Mouse (Mus musculus) embryonic facial prominence, embryonic 13.5 days (tissue): ENCODE measurements around the gene Sprr1a. TPM values are rescaled to one million over a fixed set of nuclear protein-coding genes. Genes with fewer than 3 reads are reported as not detected.
"Not testable (repeated sequence)": the region's sequence is repeated elsewhere in the genome, so short reads cannot be mapped to it uniquely, and the experiment has no call there.

Experiments
- ATAC-seq: fragments of 200-750 bp; cut with Nextera tagmentation; 2 replicates; pipeline ENCODE4 v1.8.0; 2017; ENCODE audit warnings: low read depth; ENCODE audit not compliant: insufficient number of reproducible peaks, insufficient read depth, low FRiP score, low TSS enrichment
- H3K27ac ChIP-seq: fragments of 300-500 bp; sonication (generic); 2 replicates; pipeline ENCODE4 v1.5.1; 2015; ENCODE audit warnings: moderate library complexity, mild to moderate bottlenecking, inconsistent platforms
- H3K27me3 ChIP-seq: fragments of 300-500 bp; sonication (generic); 2 replicates; pipeline ENCODE4 v1.6.1; 2015; ENCODE audit warnings: mild to moderate bottlenecking, inconsistent platforms
- H3K36me3 ChIP-seq: fragments of 300-500 bp; sonication (generic); 2 replicates; pipeline ENCODE4 v1.6.1; 2015; ENCODE audit warnings: mild to moderate bottlenecking, inconsistent platforms
- H3K4me1 ChIP-seq: fragments of 300-500 bp; sonication (generic); 2 replicates; pipeline ENCODE4 v1.6.1; 2015; ENCODE audit warnings: inconsistent platforms
- H3K4me2 ChIP-seq: fragments of 300-500 bp; sonication (generic); 2 replicates; pipeline ENCODE4 v1.6.1; 2015; ENCODE audit warnings: moderate library complexity, mild to moderate bottlenecking, inconsistent platforms
- H3K4me3 ChIP-seq: fragments of 300-500 bp; sonication (generic); 2 replicates; pipeline ENCODE4 v1.5.1; 2015; ENCODE audit warnings: mild to moderate bottlenecking, inconsistent platforms
- H3K9ac ChIP-seq: fragments of 300-500 bp; sonication (generic); 2 replicates; pipeline ENCODE4 v1.6.1; 2015; ENCODE audit warnings: mild to moderate bottlenecking, inconsistent platforms
- H3K9me3 ChIP-seq: fragments of 300-500 bp; sonication (generic); 2 replicates; pipeline ENCODE4 v1.6.1; 2016; ENCODE audit warnings: inconsistent platforms
- WGBS: fragments of 180-500 bp; shearing (Covaris S2); methylation state at CpG from one replicate; pipeline ENCODE4 v1.1.7; 2015; ENCODE audit warnings: mixed read lengths; 5-methylcytosine and 5-hydroxymethylcytosine counted together
- polyA plus RNA-seq: library from polyadenylated mRNA; unstranded; fragments of >200 nt; fragmentation: Nextera tagmentation; extraction: Ambion mirVana; gene quantifications from 2 replicates; pipeline ENCODE4 v1.2.1, GENCODE M21; 2015

Sprr1a gene
- 21.6 and 26.7 TPM in 2 replicates for polyA plus RNA-seq

DNA sequence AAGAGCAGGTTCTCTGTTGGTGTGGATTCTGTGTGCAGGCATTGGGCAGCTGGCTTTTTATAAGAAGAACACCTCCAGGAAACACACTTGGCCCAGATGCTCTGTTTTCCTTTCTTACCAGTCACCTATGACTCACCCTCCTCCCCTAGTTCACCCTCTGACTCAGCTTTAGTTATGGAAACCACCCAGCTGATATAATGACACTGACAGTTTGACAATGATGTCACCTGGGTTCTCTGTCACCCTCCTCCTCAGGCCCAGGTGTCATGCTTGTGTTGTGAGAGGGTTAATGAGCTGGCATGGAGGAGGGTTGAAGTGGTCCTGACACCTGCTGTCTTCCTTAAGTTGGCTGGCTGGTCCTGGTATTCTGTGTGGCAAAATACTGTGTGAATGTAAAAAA lies at the start of gene Sprr1a:
Sprr1a (minus strand) TSS at position 33 of the 400 bp plus-strand sequence.
- Histone ChIP-seq H3K27me3 (no peaks in the 10 kb centered on the region), H3K4me1 (no peaks in the 10 kb centered on the region), H3K4me2 (no peak within 1 kb of the TSS), H3K9me3 (no peaks in the 10 kb centered on the region), H3K9ac (no peak within 1 kb of the TSS), H3K4me3 (no peak within 1 kb of the TSS), H3K36me3 (no peaks in the 10 kb centered on the region), H3K27ac (0 out of 2 replicates have a peak within 1 kb of the TSS, but pooled peaks have one; percentile 2)
- no peak for ATAC-seq

DNA sequence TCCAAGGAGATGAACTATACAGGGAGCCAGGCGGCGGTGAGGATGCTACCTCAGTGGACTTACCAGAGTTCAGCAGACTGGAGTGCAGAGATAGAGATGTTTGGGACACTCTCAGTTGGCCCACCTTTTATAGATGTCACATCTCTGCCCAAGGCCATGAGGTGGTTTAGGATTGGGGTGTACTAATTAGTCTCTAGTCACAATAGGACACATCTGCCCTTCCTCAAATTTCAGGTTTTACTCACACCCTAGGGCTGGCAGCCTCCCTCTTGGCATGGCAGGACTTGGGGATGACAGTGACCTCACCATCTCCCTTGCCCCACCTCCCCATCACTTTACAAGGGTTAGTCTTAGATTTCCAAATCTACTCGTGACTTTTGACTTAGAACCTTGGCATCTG lies 48.7 kb upstream of the Sprr1a start, which contains the start of gene 2310046K23Rik:
2310046K23Rik (minus strand) TSS at position 101 of the 400 bp plus-strand sequence.
- Histone ChIP-seq H3K27ac (no peak within 1 kb of the TSS), H3K4me1 (no peaks in the 10 kb centered on the region), H3K4me2 (no peak within 1 kb of the TSS), H3K27me3 (no peaks in the 10 kb centered on the region), H3K9me3 (no peaks in the 10 kb centered on the region), H3K9ac (no peak within 1 kb of the TSS), H3K36me3 (no peaks in the 10 kb centered on the region), H3K4me3 (no peak within 1 kb of the TSS)
- WGBS, result 88% methylated on average over 3 of the region's 3 CpGs
- no peak for ATAC-seq

DNA sequence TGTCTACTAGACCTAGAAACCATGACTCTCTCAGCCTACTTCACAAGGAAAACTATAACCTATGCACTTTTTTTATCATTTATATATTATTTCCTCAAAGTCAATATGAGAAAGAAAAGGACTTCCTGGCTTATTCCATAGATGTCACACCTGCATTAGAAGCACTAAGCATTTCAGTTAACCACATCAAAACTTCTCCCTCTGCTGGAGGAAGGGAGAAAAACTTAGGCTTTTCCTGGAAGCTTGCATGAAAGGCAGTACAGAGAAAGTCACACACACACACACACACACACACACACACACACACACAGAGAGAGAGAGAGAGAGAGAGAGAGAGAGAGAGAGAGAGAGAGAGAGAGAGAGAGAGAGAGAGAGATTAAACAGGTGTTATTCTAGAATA lies 26.6 kb upstream of the Sprr1a start:
- ATAC-seq, result no peak
- H3K9ac ChIP-seq, result no peak overlapping the region

DNA sequence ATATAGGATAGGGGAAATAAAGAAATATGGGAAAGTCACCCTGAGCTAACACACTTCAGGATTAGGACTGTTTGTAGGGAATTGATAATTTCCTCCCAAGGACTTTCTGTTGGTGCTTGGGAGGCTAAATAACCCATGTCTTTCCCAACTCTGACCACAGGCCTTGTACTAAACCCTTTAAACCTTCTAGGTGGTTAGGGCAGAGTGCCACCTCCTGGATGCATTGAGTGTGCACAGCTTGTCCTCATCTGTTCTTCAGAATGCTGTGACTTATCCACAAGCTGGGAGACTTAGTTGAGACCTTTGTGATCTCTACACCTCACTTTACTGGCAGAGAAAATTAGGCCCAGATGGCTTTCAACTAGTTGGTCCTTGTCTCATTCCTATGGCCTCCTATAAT lies 25.1 kb upstream of the Sprr1a start:
- Histone ChIP-seq H3K27ac (no peak overlapping the region), H3K4me3 (no peak overlapping the region), H3K36me3 (no peaks in the 10 kb centered on the region), H3K27me3 (no peaks in the 10 kb centered on the region), H3K9ac (no peak overlapping the region), H3K4me1 (no peaks in the 10 kb centered on the region), H3K4me2 (no peak overlapping the region), H3K9me3 (no peaks in the 10 kb centered on the region)
- no peak for ATAC-seq

More for the DNA sequence above, 26.6 kb upstream of the Sprr1a start:
- Histone ChIP-seq H3K4me3 (no peak overlapping the region), H3K4me1 (no peaks in the 10 kb centered on the region), H3K27me3 (no peaks in the 10 kb centered on the region), H3K36me3 (no peaks in the 10 kb centered on the region), H3K4me2 (no peak overlapping the region), H3K27ac (no peak overlapping the region), H3K9me3 (no peaks in the 10 kb centered on the region)

DNA sequence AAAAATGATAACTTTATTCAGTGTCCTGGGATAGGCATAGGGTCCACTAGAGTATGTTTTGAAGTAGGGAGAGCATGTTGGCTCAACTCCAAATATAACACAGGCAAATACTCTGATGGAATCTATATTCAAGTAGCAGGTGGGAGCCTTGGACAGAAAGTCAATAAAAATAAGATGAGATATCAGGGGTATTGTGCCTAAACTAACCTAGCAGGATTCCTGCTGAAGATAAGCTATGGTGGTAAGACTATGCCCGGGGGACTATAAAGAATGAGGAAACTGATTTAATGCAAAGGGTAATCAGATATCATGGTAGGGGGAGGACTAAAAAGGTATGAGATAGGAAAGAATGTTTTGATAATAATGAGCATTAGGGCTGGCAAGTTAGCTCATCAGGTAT lies 22.5 kb upstream of the Sprr1a start:
- Histone ChIP-seq H3K36me3 (no peaks in the 10 kb centered on the region), H3K4me1 (no peaks in the 10 kb centered on the region), H3K4me3 (no peak overlapping the region), H3K27ac (no peak overlapping the region), H3K9ac (no peak overlapping the region), H3K4me2 (no peak overlapping the region), H3K9me3 (no peaks in the 10 kb centered on the region), H3K27me3 (no peaks in the 10 kb centered on the region)
- ATAC-seq, result no peak
- WGBS, result 88% methylated on average over 1 of the region's 1 CpGs

DNA sequence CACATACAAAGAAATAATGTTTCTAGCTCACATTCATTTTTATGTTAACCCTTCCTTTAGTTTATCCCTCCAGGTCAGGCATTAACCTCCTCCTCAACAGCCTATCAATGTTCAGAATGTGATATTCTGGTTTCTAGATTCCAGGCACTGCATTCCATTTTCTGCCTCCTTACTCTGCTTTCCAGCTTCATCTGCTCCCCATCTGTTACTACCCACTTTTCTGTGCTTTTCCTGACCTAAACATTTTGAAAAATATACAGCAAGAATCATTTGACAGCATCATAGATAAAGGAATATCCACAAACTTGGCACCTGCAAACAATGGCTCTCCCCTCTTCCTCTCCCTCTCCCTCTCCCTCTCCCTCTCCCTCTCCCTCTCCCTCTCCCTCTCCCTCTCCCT lies 17.8 kb upstream of the Sprr1a start:
- Histone ChIP-seq H3K27me3 (no peaks in the 10 kb centered on the region), H3K4me1 (no peaks in the 10 kb centered on the region), H3K4me3 (no peak overlapping the region), H3K27ac (no peak overlapping the region), H3K36me3 (no peaks in the 10 kb centered on the region), H3K4me2 (no peak overlapping the region), H3K9ac (no peak overlapping the region), H3K9me3 (no peaks in the 10 kb centered on the region)
- ATAC-seq, result no peak

DNA sequence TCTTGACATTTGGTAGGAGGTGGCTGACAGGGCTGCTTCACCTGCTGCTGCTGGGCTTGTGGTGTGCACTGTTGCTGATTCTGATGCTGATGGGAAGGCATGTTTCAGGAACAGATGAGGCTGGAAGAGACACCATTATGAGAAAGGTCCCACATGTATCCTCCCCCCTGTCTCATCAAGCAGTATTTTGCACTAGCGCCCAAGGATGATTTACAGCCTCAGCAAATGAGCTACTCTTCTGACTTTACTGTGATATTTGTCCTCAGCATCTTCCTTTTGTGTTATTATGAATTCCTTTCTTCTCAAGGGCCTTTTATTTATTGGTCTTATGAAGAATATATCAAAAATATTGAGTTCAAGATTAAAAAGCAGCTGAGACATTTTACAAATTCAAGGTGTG lies 14.7 kb upstream of the Sprr1a start, which contains the start of gene Sprr4:
Sprr4 (minus strand) TSS at position 101 of the 400 bp plus-strand sequence.
- H3K27me3 ChIP-seq, result no peaks in the 10 kb centered on the region
- no peak within 1 kb of the TSS for H3K4me2 ChIP-seq
- no peaks in the 10 kb centered on the region for H3K36me3 ChIP-seq
- H3K9ac ChIP-seq, result no peak within 1 kb of the TSS
- no peak within 1 kb of the TSS for H3K27ac ChIP-seq
- WGBS, result 92% methylated on average over 1 of the region's 1 CpGs
- H3K4me3 ChIP-seq, result no peak within 1 kb of the TSS
- no peaks in the 10 kb centered on the region for H3K4me1 ChIP-seq
- ATAC-seq, result no peak
- H3K9me3 ChIP-seq, result no peaks in the 10 kb centered on the region

DNA sequence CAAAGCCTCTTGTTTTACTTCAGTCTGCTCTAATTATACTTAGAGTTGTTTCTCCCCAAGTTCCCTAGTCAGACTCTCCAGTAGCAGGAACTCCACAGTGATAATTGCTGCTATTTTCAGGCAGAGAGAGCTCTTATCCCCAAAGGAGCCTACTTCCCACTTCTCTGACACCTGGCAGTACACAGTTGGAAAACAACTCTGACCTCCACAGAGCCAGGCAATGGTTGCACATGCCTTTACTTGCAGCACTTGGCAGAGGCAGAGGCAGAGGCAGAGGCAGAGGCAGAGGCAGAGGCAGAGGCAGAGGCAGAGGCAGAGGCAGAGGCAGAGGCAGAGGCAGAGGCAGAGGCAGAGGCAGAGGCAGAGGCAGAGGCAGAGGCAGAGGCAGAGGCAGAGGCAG lies 4.6 kb upstream of the Sprr1a start:
- not testable (repeated sequence) for H3K27me3 ChIP-seq, ATAC-seq, H3K4me1 ChIP-seq, H3K4me2 ChIP-seq, H3K9ac ChIP-seq, H3K4me3 ChIP-seq, H3K9me3 ChIP-seq, H3K36me3 ChIP-seq, H3K27ac ChIP-seq

DNA sequence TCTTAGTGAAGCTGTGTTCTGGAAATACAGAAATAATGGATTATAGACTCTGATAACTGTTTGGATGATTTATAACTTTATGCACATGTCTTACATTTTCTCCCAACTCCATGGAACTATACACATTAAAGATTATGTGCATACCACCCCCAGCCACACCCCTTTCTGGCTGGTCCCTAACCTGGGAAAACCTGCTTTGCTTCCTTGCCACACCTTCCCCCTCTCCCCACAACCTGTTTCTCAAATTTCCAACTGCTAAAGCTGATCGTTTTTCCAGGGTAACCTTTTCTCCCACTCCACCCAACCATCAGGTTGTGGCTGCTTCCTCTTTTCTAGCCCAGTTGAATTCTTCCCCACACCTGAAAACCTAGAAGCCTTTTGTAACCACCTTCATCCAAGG lies 612 bp upstream of the Sprr1a start:
- 26% methylated on average over 1 of the region's 1 CpGs for WGBS
- Histone ChIP-seq H3K27me3 (no peaks in the 10 kb centered on the region), H3K4me1 (no peaks in the 10 kb centered on the region), H3K9me3 (no peaks in the 10 kb centered on the region), H3K27ac (no peak overlapping the region), H3K4me3 (no peak overlapping the region), H3K9ac (no peak overlapping the region), H3K4me2 (no peak overlapping the region), H3K36me3 (no peaks in the 10 kb centered on the region)
- ATAC-seq, result no peak

DNA sequence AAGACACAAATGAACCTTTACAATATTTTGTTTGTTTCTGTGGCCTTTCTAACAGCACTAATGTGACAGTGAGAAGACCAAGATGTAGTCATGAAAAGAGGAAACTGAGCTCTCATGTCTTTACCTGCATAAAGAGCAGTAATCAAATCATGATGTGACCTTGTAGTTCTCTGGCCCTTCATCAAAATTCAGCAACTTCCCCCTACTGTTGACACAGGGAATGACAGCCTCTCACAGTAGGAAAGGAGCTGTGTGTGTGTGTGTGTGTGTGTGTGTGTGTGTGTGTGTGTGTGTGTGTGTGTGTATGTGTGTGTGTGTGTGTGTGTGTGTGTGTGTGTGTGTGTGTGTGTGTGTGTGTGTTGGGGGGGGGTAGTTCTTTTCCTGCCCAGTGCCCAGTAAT lies 4.4 kb downstream of the Sprr1a start:
- H3K36me3 ChIP-seq, ATAC-seq, H3K4me3 ChIP-seq, H3K27me3 ChIP-seq, H3K9ac ChIP-seq, H3K4me2 ChIP-seq, H3K4me1 ChIP-seq, H3K27ac ChIP-seq, H3K9me3 ChIP-seq: not testable (repeated sequence)

DNA sequence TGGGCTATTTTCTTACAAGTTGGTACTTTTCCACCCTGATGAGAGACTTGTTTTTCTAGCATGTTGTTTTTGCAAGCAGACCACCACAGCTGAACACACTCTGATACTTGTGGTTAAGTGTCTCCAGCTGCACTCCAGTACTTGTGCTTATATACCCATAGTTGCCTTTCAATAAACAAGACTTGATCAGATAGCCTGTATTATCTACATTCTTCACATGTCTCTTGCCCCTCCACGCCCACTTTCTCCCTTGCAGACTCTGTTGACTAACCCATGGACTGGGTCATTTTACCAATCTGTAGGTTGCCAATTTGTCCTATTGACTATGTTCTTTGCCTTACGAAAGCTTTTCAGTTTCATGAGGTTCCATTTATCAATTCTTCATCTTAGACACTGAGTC lies 15.6 kb downstream of the Sprr1a start:
- Histone ChIP-seq H3K9me3 (no peaks in the 10 kb centered on the region), H3K4me1 (no peaks in the 10 kb centered on the region), H3K4me3 (no peak overlapping the region), H3K27me3 (no peaks in the 10 kb centered on the region), H3K36me3 (no peaks in the 10 kb centered on the region), H3K27ac (no peak overlapping the region), H3K9ac (no peak overlapping the region), H3K4me2 (no peak overlapping the region)
- 81% methylated on average over 2 of the region's 2 CpGs for WGBS
- no peak for ATAC-seq

DNA sequence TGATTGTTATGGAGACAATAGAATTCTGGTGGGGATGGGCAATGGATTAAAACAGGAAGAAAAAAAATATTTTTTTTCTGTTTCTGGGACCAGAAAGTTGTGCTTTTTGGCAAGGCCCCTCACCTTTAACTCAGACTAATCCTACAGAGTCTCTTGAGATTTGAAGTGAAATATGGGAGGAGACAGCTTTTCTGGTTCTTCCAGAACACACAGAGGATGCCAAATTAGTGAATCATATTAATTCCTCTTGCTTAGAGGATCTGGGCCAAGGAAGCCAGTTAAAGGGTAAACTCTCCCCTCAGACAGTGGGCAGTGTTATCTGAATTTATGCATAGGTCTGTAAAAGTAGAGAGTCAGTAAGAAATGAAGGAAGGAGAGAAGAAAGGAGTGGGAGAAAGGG lies 18.3 kb downstream of the Sprr1a start:
- Histone ChIP-seq H3K4me1 (no peaks in the 10 kb centered on the region), H3K27ac (no peak overlapping the region), H3K9ac (no peak overlapping the region), H3K9me3 (no peaks in the 10 kb centered on the region), H3K27me3 (no peaks in the 10 kb centered on the region), H3K4me3 (no peak overlapping the region), H3K4me2 (no peak overlapping the region), H3K36me3 (no peaks in the 10 kb centered on the region)
- no peak for ATAC-seq

DNA sequence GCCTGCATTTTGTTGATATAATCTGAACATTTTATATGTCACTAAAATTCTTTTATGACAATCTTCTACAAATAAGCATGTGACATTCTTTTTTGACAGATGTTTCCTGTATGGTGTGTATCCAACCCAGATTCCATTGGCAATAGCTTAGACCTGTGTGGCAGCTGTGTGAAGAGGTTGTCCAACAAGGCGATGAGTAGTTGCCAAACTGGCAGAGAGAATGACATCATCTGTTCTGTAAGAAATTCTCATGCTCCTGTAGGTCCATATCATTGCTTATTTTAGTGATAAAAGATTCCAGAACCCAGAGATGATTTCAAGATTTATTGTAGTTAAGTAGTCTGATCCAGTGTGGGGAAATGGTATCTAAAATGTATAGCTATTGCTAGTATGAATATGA lies 19.1 kb downstream of the Sprr1a start:
- Histone ChIP-seq H3K27ac (no peak overlapping the region), H3K9ac (no peak overlapping the region), H3K36me3 (no peaks in the 10 kb centered on the region), H3K4me2 (no peak overlapping the region), H3K9me3 (no peaks in the 10 kb centered on the region), H3K27me3 (no peaks in the 10 kb centered on the region), H3K4me1 (no peaks in the 10 kb centered on the region), H3K4me3 (no peak overlapping the region)
- ATAC-seq, result no peak
- WGBS, result 78% methylated on average over 1 of the region's 1 CpGs
